Mouse (Mus musculus) lung, embryonic 15.5 days (tissue): ENCODE measurements around the gene Glt1d1. TPM values are rescaled to one million over a fixed set of nuclear protein-coding genes. Genes with fewer than 3 reads are reported as not detected.

Experiments used
- ATAC-seq: fragments of 200-750 bp; cut with Nextera tagmentation; 2 replicates; pipeline ENCODE4 v1.8.0; 2017; ENCODE audit warnings: moderate number of reproducible peaks, borderline replicate concordance; ENCODE audit not compliant: low FRiP score, low TSS enrichment; ENCODE audit errors: extremely low read depth
- H3K27ac ChIP-seq: fragments of 300-500 bp; sonication (generic); 2 replicates; pipeline ENCODE4 v1.5.1; 2015; ENCODE audit warnings: moderate library complexity, mild to moderate bottlenecking, inconsistent platforms
- H3K27me3 ChIP-seq: fragments of 300-500 bp; sonication (generic); 2 replicates; pipeline ENCODE4 v1.6.1; 2015; ENCODE audit warnings: inconsistent platforms
- H3K36me3 ChIP-seq: fragments of 300-500 bp; sonication (generic); 2 replicates; pipeline ENCODE4 v1.6.1; 2015; ENCODE audit warnings: inconsistent platforms
- H3K4me1 ChIP-seq: fragments of 300-500 bp; sonication (generic); 2 replicates; pipeline ENCODE4 v1.6.1; 2015; ENCODE audit warnings: inconsistent platforms
- H3K4me2 ChIP-seq: fragments of 300-500 bp; sonication (generic); 2 replicates; pipeline ENCODE4 v1.6.1; 2015; ENCODE audit warnings: inconsistent platforms, mild to moderate bottlenecking, moderate library complexity
- H3K4me3 ChIP-seq: fragments of 300-500 bp; sonication (generic); 2 replicates; pipeline ENCODE4 v1.5.1; 2015; ENCODE audit warnings: mild to moderate bottlenecking, inconsistent platforms
- H3K9ac ChIP-seq: fragments of 300-500 bp; sonication (generic); 2 replicates; pipeline ENCODE4 v1.6.1; 2015; ENCODE audit warnings: inconsistent platforms
- H3K9me3 ChIP-seq: fragments of 300-500 bp; sonication (generic); 2 replicates; pipeline ENCODE4 v1.6.1; 2016; ENCODE audit warnings: inconsistent platforms
- WGBS: fragments of 180-500 bp; shearing (Covaris S2); methylation state at CpG from one replicate; pipeline ENCODE4 v1.1.7; 2015; 5-methylcytosine and 5-hydroxymethylcytosine counted together
- polyA plus RNA-seq: library from polyadenylated mRNA; unstranded; fragments of >200 nt; fragmentation: Nextera tagmentation; extraction: Ambion mirVana; gene quantifications from 2 replicates; pipeline ENCODE4 v1.2.1, GENCODE M21; 2015

The Glt1d1 gene
- polyA plus RNA-seq, 1 experiment from 2014 or later: 0.42 TPM

GRCm38 (mm10) chr5:127633666-127634065 is 1.6 kb downstream of the Glt1d1 start:
- ATAC-seq: no peak
- Histone ChIP-seq H3K4me1 (0 out of 2 replicates have a peak, but pooled peaks cover 6% of the 10 kb centered on the region), H3K27ac (no peak overlapping the region), H3K4me3 (no peak overlapping the region), H3K9ac (no peak overlapping the region), H3K4me2 (no peak overlapping the region), H3K27me3 (peaks cover 38% of the 10 kb centered on the region), H3K9me3 (no peaks in the 10 kb centered on the region), H3K36me3 (no peaks in the 10 kb centered on the region)
- WGBS: 66% methylated on average over 7 of the region's 7 CpGs

- H3K9ac ChIP-seq: no peak overlapping the region
- no peaks in the 10 kb centered on the region for H3K9me3 ChIP-seq
- 59% methylated on average over 4 of the region's 4 CpGs for WGBS
- H3K36me3 ChIP-seq: no peaks in the 10 kb centered on the region
- peaks cover 13% of the 10 kb centered on the region for H3K27me3 ChIP-seq
- H3K4me2 ChIP-seq: no peak overlapping the region
- ATAC-seq: no peak
- no peak overlapping the region for H3K4me3 ChIP-seq
- H3K27ac ChIP-seq: no peak overlapping the region
- H3K4me1 ChIP-seq: no peaks in the 10 kb centered on the region
These were observed 5.6 kb downstream of the Glt1d1 start for GRCm38 (mm10) chr5:127637622-127638021.

- no peaks in the 10 kb centered on the region for H3K4me1 ChIP-seq
- no peaks in the 10 kb centered on the region for H3K36me3 ChIP-seq
- H3K27me3 ChIP-seq: peaks cover 8% of the 10 kb centered on the region
- H3K4me2 ChIP-seq: no peak overlapping the region
- ATAC-seq: no peak
- WGBS: 84% methylated on average over 2 of the region's 2 CpGs
- no peak overlapping the region for H3K4me3 ChIP-seq
- H3K9me3 ChIP-seq: no peaks in the 10 kb centered on the region
- no peak overlapping the region for H3K9ac ChIP-seq
- H3K27ac ChIP-seq: no peak overlapping the region
These were observed 6.1 kb downstream of the Glt1d1 start for GRCm38 (mm10) chr5:127638177-127638576.

- WGBS: 83% methylated on average over 6 of the region's 6 CpGs
- Histone ChIP-seq H3K9me3 (no peaks in the 10 kb centered on the region), H3K9ac (no peak overlapping the region), H3K4me2 (no peak overlapping the region), H3K36me3 (no peaks in the 10 kb centered on the region), H3K4me3 (no peak overlapping the region), H3K4me1 (no peaks in the 10 kb centered on the region), H3K27me3 (no peaks in the 10 kb centered on the region; the same call in 1 of the 2 replicates), H3K27ac (no peak overlapping the region)
- no peak for ATAC-seq
These were observed 7.1 kb downstream of the Glt1d1 start for GRCm38 (mm10) chr5:127639067-127639605.

GRCm38 (mm10) chr5:127639635-127640034 is 7.6 kb downstream of the Glt1d1 start:
- WGBS: 83% methylated on average over 13 of the region's 13 CpGs
- no peak for ATAC-seq

GRCm38 (mm10) chr5:127640359-127640758 is 8.3 kb downstream of the Glt1d1 start:
- no peaks in the 10 kb centered on the region for H3K36me3 ChIP-seq
- H3K9me3 ChIP-seq: no peaks in the 10 kb centered on the region
- no peaks in the 10 kb centered on the region for H3K4me1 ChIP-seq
- no peak overlapping the region for H3K4me3 ChIP-seq
- no peak overlapping the region for H3K27ac ChIP-seq
- 87% methylated on average over 3 of the region's 3 CpGs for WGBS
- ATAC-seq: no peak
- H3K9ac ChIP-seq: no peak overlapping the region
- H3K4me2 ChIP-seq: no peak overlapping the region
- no peaks in the 10 kb centered on the region for H3K27me3 ChIP-seq

More at GRCm38 (mm10) chr5:127639635-127640034, 7.6 kb downstream of the Glt1d1 start:
- Histone ChIP-seq H3K4me2 (no peak overlapping the region), H3K9ac (no peak overlapping the region), H3K9me3 (no peaks in the 10 kb centered on the region), H3K27me3 (no peaks in the 10 kb centered on the region), H3K4me3 (no peak overlapping the region), H3K4me1 (no peaks in the 10 kb centered on the region), H3K27ac (no peak overlapping the region), H3K36me3 (no peaks in the 10 kb centered on the region)

GRCm38 (mm10) chr5:127641185-127641958 is 9.3 kb downstream of the Glt1d1 start:
- Histone ChIP-seq H3K4me1 (no peaks in the 10 kb centered on the region), H3K4me2 (no peak overlapping the region), H3K27ac (no peak overlapping the region), H3K9ac (no peak overlapping the region), H3K36me3 (no peaks in the 10 kb centered on the region), H3K4me3 (no peak overlapping the region), H3K27me3 (no peaks in the 10 kb centered on the region), H3K9me3 (no peaks in the 10 kb centered on the region)
- WGBS: 91% methylated on average over 15 of the region's 15 CpGs
- ATAC-seq: no peak

GRCm38 (mm10) chr5:127648046-127648445 is 16.0 kb downstream of the Glt1d1 start:
- no peaks in the 10 kb centered on the region for H3K9me3 ChIP-seq
- ATAC-seq: no peak
- whole genome bisulfite sequencing: 63% methylated on average over 6 of the region's 6 CpGs
- no peaks in the 10 kb centered on the region for H3K27me3 ChIP-seq
- H3K27ac ChIP-seq: no peak overlapping the region
- no peak overlapping the region for H3K4me3 ChIP-seq
- no peaks in the 10 kb centered on the region for H3K4me1 ChIP-seq
- no peaks in the 10 kb centered on the region for H3K36me3 ChIP-seq
- no peak overlapping the region for H3K9ac ChIP-seq
- no peak overlapping the region for H3K4me2 ChIP-seq

- Histone ChIP-seq H3K4me1 (no peaks in the 10 kb centered on the region), H3K27me3 (no peaks in the 10 kb centered on the region)
These were observed 17.0 kb downstream of the Glt1d1 start for GRCm38 (mm10) chr5:127649077-127649476.

GRCm38 (mm10) chr5:127658257-127658656 is 26.2 kb downstream of the Glt1d1 start:
- Histone ChIP-seq H3K4me1 (no peaks in the 10 kb centered on the region), H3K36me3 (no peaks in the 10 kb centered on the region), H3K4me3 (no peak overlapping the region), H3K9ac (no peak overlapping the region), H3K27me3 (no peaks in the 10 kb centered on the region), H3K9me3 (no peaks in the 10 kb centered on the region), H3K4me2 (no peak overlapping the region), H3K27ac (no peak overlapping the region)
- 68% methylated on average over 2 of the region's 2 CpGs for WGBS
- ATAC-seq: no peak

More at GRCm38 (mm10) chr5:127649077-127649476, 17.0 kb downstream of the Glt1d1 start:
- no peak overlapping the region for H3K4me2 ChIP-seq
- H3K4me3 ChIP-seq: no peak overlapping the region
- H3K9ac ChIP-seq: no peak overlapping the region
- H3K9me3 ChIP-seq: no peaks in the 10 kb centered on the region
- no peak for ATAC-seq
- no peak overlapping the region for H3K27ac ChIP-seq
- no peaks in the 10 kb centered on the region for H3K36me3 ChIP-seq

GRCm38 (mm10) chr5:127659312-127659711 is 27.2 kb downstream of the Glt1d1 start:
- WGBS: 77% methylated on average over 3 of the region's 3 CpGs
- Histone ChIP-seq H3K27me3 (no peaks in the 10 kb centered on the region), H3K27ac (no peak overlapping the region), H3K9ac (no peak overlapping the region), H3K9me3 (no peaks in the 10 kb centered on the region), H3K4me2 (no peak overlapping the region), H3K4me1 (no peaks in the 10 kb centered on the region), H3K4me3 (no peak overlapping the region), H3K36me3 (no peaks in the 10 kb centered on the region)
- no peak for ATAC-seq

- 72% methylated on average over 5 of the region's 5 CpGs for WGBS
- Histone ChIP-seq H3K36me3 (no peaks in the 10 kb centered on the region), H3K9me3 (no peaks in the 10 kb centered on the region), H3K27ac (no peak overlapping the region), H3K4me3 (no peak overlapping the region), H3K27me3 (no peaks in the 10 kb centered on the region), H3K4me1 (no peaks in the 10 kb centered on the region), H3K4me2 (no peak overlapping the region), H3K9ac (no peak overlapping the region)
- no peak for ATAC-seq
These were observed 28.2 kb downstream of the Glt1d1 start for GRCm38 (mm10) chr5:127660267-127660666.
